Mouse (Mus musculus) E14TG2a.4 (cell line): ENCODE measurements at regions not wholly inside any gene's neighbourhood (a gene's known extent, or its start where the extent isn't known, plus 50 kb on each side); places are given as distances from the start of the nearest gene placed in this dataset.

Experiments
- H3K27me3 ChIP-seq: 2 replicates; pipeline ENCODE4 v1.6.1; 2014; ENCODE audit warnings: low read length, control low read depth; ENCODE audit not compliant: insufficient read depth
- H3K36me3 ChIP-seq: 2 replicates; pipeline ENCODE4 v1.6.1; 2014; ENCODE audit warnings: low read length, control low read depth; ENCODE audit not compliant: insufficient read depth
- H3K4me1 ChIP-seq: replicated peaks from 2 replicates; pipeline ENCODE4 v1.6.1; 2014; ENCODE audit warnings: low read depth, low read length, control low read depth
- H3K4me3 ChIP-seq: replicated peaks from 2 replicates; pipeline ENCODE4 v1.5.1; 2014; ENCODE audit warnings: mild to moderate bottlenecking, low read length
- H3K9me3 ChIP-seq: 2 replicates; pipeline ENCODE4 v1.6.1; 2014; ENCODE audit warnings: low read length, control low read depth
- CTCF ChIP-seq: conservative IDR thresholded peaks from 2 replicates; pipeline ENCODE4 v1.5.1; 2014; ENCODE audit warnings: low read length
- NANOG ChIP-seq: IDR thresholded peaks from 2 replicates; pipeline ENCODE4 v1.6.1; 2014; ENCODE audit warnings: borderline replicate concordance, low read length, mixed read lengths
- POU5F1 ChIP-seq: IDR thresholded peaks from 2 replicates; pipeline ENCODE4 v1.6.1; 2014; ENCODE audit warnings: low read length, borderline replicate concordance

DNA sequence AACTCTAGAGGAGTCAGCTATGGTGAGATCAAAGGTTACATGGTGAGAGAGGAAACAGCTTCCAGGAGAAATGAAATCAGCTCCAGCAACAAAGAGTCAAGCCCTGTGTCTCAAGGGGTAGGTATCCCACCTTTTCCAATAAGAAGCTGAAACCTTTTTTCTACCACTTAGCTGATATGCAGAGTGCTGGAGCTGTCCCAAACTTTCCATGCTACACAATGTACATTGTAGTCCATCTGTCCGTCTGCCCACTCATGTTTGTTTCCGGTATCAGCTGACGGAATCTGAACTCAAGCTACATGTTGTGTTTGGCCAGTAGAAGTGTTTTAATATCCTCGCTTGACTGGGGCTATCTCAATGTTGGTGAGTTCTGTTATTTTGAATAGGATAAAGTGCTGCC, 83.6 kb upstream of the Ngf start:
- no peak for TF ChIP-seq NANOG
- no peaks in the 10 kb centered on the region for H3K27me3 ChIP-seq
- H3K4me3 ChIP-seq, result no peak overlapping the region
- no peaks in the 10 kb centered on the region for H3K9me3 ChIP-seq
- H3K36me3 ChIP-seq, result no peaks in the 10 kb centered on the region
- H3K4me1 ChIP-seq, result no peaks in the 10 kb centered on the region

DNA sequence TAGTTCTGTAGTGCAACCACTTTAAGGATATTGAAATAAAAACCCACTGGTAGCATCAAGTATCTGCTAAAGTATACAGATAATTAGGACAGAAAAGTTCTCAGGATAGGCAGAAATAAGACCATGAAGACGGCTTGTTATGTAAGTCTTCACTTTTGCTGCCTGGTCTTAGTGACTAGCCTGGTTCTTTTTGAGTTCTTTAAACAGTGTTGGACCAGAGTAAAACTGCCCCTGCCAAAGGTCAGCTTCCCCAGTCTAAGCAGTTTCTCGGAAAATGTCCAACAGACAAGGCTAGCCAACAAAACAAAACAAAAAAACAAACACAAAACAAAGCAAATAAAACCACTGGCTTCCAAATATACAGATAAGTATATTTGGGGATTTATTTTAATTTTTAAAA, 85.1 kb upstream of the Ngf start:
- Histone ChIP-seq H3K9me3 (no peaks in the 10 kb centered on the region), H3K27me3 (no peaks in the 10 kb centered on the region), H3K4me3 (no peak overlapping the region), H3K4me1 (no peaks in the 10 kb centered on the region), H3K36me3 (no peaks in the 10 kb centered on the region)
- TF ChIP-seq POU5F1, result no peak
- TF ChIP-seq NANOG, result no peak
- no peak for TF ChIP-seq CTCF

DNA sequence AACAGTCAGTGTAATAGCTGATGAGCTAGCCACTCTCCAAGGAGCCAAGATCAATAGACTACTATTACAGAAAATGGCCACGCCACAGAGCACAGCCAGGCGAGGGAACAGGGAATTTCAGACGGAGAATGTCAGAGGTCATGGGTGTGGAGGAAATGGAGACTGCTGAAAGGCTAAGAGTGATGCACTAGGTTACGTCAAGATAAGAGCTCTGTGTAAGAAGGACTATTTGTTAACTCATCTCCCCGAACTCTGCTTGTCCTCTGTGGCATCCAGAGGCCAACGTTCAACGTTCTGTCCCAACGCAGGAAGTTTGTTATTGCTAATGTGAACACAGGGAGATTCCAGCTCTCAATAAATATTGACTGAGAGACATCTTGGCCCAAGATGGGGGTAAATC, 86.0 kb upstream of the Ngf start:
- no peaks in the 10 kb centered on the region for H3K4me1 ChIP-seq
- H3K36me3 ChIP-seq, result no peaks in the 10 kb centered on the region
- no peaks in the 10 kb centered on the region for H3K27me3 ChIP-seq
- TF ChIP-seq POU5F1 (no peak), CTCF (no peak), NANOG (no peak)
- no peaks in the 10 kb centered on the region for H3K9me3 ChIP-seq
- H3K4me3 ChIP-seq, result no peak overlapping the region

DNA sequence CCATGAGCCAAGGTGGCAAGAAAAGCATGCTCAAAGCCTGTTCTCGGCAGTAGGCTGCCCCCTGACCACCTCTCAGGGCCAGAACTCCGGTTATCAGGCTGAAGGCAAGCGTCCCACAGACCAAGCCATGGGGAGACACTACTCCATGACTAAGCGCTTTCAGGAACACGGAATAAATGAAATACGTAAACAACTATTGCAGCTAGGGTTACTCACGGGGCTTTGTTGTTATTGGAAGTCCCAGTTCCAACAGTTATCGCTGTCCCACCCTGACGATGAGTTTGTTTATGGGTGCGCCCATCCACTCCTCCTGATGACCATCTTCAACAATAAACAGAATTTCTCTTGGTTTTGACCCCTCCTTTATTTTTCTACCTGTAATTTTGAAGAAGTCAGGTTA, 88.0 kb upstream of the Ngf start:
- Histone ChIP-seq H3K36me3 (no peaks in the 10 kb centered on the region), H3K4me3 (no peak overlapping the region), H3K4me1 (no peaks in the 10 kb centered on the region), H3K27me3 (no peaks in the 10 kb centered on the region), H3K9me3 (no peaks in the 10 kb centered on the region)
- TF ChIP-seq NANOG, result no peak
- TF ChIP-seq CTCF, result no peak
- no peak for TF ChIP-seq POU5F1

DNA sequence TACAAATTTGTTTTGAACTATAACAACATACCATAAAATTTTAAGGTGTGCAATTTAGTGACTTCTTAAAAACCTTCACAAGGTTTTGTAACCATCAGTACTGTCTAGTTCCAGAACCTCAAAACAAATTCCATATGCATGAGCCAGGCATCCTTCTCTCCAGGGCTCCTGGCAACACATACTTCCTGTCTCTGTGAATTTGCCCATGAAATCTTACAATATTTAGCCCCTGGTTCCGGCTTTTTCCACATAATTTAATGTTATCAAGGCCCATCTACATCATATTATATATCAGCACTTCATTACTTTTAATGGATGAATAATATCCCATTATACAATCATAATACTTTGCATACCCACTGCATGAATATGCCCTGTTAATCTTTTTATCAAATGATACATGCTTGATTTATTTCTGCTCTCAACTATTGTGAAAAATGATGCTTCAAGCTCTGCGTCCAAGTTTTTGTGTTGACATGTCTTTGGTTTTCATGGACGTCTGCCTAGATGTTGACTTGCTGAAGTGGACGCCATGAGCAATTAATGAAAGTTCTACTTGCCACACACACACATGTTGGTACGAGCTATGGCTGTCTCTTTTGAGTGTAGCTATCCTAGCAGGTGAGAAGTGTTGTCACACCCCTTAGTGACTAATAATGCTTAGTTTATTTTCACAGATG, 95.2 kb upstream of the Ngf start:
- H3K27me3 ChIP-seq, result no peaks in the 10 kb centered on the region
- H3K36me3 ChIP-seq, result no peaks in the 10 kb centered on the region
- H3K4me3 ChIP-seq, result no peak overlapping the region
- H3K4me1 ChIP-seq, result no peaks in the 10 kb centered on the region
- no peaks in the 10 kb centered on the region for H3K9me3 ChIP-seq
- TF ChIP-seq POU5F1 (no peak), NANOG (no peak), CTCF (no peak)

DNA sequence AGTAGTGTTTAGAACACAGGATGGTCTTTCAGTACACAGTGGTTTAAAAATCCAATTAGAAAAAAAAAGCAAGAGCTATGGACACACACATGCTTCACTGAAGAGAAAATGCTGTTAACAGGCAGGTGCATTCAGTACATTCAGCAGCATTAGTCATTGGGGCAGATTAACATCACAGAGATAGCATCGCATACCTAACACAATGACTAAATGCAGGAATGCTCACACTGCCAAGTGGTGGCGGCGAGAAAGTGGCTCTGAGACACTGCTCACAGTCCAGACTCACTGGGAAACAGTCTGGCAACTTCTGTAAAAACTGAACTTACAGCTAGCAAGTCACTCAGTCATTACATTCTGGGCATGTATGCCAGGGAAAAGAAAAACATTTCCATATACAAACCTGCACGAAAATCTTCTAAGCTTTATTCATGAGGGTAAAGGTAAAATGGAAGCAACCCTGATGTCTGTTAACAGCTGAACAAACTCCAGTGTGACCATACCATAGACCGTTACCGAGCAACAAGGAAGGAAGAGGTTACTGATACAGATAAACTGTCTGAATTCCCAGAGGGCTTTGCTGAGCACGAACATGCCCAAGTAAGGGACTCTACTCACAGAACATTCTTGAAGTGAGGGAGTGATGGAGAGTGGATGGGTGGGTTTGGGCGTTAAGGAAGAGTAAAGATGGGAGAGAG, 97.4 kb upstream of the Ngf start:
- no peak for TF ChIP-seq CTCF
- no peak for TF ChIP-seq NANOG
- TF ChIP-seq POU5F1, result no peak
- Histone ChIP-seq H3K4me3 (no peak overlapping the region), H3K9me3 (peaks cover 11% of the 10 kb centered on the region), H3K4me1 (no peaks in the 10 kb centered on the region), H3K36me3 (no peaks in the 10 kb centered on the region), H3K27me3 (no peaks in the 10 kb centered on the region)

DNA sequence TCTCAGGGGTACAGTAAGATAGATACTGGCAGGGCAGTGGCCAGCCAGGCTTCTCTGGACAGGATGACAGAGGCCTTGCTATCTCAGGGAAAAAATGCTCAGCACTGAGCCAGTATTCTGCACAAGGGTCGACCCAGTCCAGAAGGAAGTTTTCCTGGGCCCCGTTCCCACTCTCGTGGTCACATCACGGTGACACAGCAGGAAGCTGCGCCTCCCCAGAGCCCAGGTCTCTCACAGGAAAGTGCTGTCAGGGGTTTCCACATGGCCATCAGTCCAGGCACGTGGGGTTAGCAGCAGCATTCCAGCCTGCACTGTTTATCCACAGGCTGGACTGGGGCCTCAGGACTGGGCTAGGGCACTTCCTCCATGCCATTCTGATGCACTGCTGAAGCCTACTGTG, 103.5 kb upstream of the Ngf start:
- TF ChIP-seq CTCF, result no peak
- TF ChIP-seq POU5F1, result no peak
- no peak for TF ChIP-seq NANOG
- no peaks in the 10 kb centered on the region for H3K27me3 ChIP-seq
- H3K4me1 ChIP-seq, result no peaks in the 10 kb centered on the region
- H3K9me3 ChIP-seq, result peaks cover 13% of the 10 kb centered on the region
- no peaks in the 10 kb centered on the region for H3K36me3 ChIP-seq
- no peak overlapping the region for H3K4me3 ChIP-seq

DNA sequence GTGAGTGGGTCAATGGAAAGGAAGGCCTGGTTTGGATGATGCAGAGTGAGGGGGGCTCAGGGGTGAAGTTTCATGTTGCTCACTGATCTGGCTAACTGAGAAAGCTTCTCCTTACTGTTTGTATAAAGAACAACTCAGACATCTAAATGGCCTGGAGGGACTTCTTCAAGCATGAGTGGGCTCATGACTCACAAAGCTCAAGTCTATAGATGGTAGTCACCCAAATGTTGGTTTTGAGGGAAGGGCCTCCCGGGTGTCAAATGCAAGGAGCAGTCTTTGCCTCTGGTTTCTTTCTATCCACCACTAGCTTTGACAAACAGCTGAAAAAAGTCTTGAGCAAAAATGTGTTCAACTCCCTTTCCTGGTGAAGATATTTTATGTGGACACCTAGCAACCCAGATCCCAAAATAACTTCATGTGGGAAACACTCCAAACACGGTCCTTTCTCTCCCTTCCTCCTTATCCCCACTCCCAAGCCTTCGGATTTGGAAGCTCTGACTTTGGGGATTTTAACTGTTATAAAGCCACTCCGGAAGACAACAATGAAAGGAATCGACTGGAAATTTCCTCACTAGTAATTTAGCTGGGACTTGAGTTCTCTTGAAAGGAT, 105.3 kb upstream of the Ngf start:
- no peaks in the 10 kb centered on the region for H3K4me1 ChIP-seq
- no peak overlapping the region for H3K4me3 ChIP-seq
- H3K27me3 ChIP-seq, result 0 out of 2 replicates have a peak, but pooled peaks cover 3% of the 10 kb centered on the region
- TF ChIP-seq NANOG, result no peak
- TF ChIP-seq POU5F1, result no peak
- TF ChIP-seq CTCF, result no peak
- H3K9me3 ChIP-seq, result peaks cover 13% of the 10 kb centered on the region
- no peaks in the 10 kb centered on the region for H3K36me3 ChIP-seq

DNA sequence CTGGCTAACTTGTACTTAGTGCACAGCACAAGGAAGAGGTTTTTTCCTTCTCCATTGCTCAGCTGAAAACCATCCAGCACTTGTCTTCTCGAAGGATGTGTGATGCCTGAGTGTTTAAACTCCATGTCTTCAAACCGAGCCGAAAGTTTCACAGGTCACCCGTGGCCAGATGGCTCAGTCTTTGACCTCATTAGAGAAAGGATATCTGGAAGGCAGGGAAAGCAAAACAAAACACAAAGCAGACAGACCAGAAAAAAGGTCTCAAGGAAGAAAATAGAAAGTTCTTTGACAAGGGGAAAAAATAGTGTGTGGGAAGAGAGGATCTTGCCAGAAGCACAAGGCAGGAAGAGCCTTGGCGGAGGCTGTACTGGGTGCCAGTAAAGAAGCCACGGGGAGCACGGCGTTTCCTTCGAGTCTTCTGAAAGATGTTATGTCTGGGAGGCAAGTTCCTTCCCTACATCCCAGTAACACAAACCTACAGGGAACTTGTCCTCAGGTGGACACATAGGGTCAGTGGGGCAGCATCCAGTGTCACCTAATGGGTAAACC, 108.9 kb upstream of the Ngf start:
- no peak for TF ChIP-seq POU5F1
- TF ChIP-seq CTCF, result no peak
- no peak for TF ChIP-seq NANOG
- Histone ChIP-seq H3K27me3 (0 out of 2 replicates have a peak, but pooled peaks cover 3% of the 10 kb centered on the region), H3K36me3 (no peaks in the 10 kb centered on the region), H3K9me3 (no peaks in the 10 kb centered on the region), H3K4me3 (no peak overlapping the region), H3K4me1 (no peaks in the 10 kb centered on the region)
